Mouse (Mus musculus) megakaryocyte progenitor cell, adult 5-6 weeks (primary cell): ENCODE data around the gene Fam89b. TPM values are rescaled to one million over a fixed set of nuclear protein-coding genes. Genes with fewer than 3 reads are reported as not detected.

Experiments used
- ATAC-seq: replicated peaks from 2 replicates; pipeline ENCODE4 v1.8.0; 2016; ENCODE audit warnings: mild to moderate bottlenecking, moderate TSS enrichment, inconsistent platforms; ENCODE audit not compliant: poor library complexity
- total RNA-seq, 2 experiments: library from RNA; stranded (forward) in 1 of 2; stranded (reverse) in 1 of 2; fragments of 157-497, 149-512 nt in 1 of 2; fragments of 200-1000 nt in 1 of 2; gene quantifications; 2 replicates each; pipeline versions ENCODE4 v1.2.3 to v1.2.4; 2015 to 2017

Gene Fam89b
- total RNA-seq, 2 experiments from 2014 or later = 22.9 to 40.5 TPM

DNA sequence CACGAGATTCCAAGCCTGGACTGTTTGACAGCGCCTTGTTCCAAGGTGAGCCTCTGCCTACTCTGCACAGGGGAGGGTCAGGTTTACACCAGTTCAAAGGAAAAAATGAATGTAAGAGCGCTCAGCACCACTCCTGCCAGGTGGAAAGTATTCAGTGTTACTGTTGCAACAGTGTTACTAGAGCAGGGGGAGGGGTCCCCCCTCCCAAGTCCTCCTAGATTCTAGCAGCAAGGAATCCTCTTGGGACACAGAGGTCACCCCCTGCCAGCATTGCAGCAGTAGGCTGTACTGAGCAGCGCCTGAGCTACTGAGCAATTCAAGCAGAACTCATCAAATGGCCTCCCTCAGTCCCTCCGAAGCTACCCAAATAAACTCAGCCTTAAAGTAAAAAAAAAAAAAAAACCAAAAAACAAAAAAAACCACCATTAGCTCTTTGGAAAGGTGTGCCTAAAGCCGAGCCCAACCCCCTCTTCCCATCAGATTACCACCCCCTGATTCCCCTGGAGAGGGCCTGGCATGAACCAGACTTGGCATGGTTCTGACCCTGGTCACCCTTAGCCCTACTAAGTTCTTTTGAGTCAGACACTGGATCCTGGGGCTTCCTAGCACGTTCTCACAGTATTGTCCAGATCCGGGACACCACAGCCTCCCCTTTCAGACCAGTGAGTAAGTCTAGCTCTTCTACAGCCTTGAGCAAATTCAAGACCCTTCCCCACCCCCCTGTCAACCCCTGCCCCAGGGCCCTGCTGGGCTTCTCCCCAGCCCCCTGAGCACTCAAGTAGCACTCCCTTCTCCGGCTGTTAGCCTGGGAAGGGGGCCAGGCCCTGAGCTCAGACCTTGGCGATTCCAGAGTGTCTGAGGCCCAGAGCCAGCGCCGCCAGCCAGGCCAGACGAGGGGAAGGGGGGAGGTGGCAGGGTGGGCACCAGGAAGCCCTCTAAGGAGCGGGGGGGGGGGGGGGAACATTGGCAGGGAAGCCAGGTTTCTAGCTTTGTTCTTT is 11.2 kb upstream of the Fam89b start, which contains the start of gene Ltbp3:
TSS of gene Ltbp3 (plus strand) at position 585 of the 998 bp plus-strand sequence.
- no peak for ATAC-seq

DNA sequence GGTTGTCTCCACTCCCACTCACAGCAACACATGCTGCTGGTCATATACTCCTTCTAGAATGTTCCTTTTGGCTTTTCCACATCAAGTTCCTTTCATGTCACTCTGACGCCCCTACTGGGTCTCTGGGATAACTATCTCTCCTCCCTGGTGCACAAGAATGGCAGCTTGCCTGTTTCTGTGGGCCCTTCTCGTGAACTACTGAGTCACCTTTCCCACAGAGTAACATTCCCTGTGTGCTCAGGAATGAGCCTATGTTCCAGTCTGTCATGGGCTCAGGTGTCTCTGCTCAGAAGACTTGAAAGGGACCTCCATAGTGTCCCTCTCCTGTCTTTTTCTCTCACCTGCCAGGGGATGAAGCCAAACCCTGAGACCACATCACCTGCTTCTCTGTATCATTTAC is 10.0 kb upstream of the Fam89b start:
- ATAC-seq = no peak

DNA sequence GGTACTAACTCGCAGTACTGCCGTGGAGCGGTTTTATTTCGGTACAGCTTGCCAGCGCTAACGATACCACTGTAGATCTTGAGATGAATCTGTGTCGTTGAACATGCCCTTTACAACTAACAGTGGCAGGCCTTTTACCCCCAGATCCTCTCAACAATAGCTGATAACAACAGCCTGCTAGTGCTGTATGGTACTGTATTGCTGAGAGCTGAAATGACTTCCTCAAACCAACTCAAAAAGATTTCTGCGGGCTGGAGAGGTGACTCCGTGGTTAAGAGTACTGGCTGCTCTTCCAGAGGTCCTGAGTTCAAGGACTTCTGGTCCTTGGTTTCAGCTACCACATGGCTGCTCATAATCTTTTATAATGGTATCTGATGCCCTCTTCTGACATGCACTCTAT is 4.9 kb upstream of the Fam89b start:
- ATAC-seq = no peak

DNA sequence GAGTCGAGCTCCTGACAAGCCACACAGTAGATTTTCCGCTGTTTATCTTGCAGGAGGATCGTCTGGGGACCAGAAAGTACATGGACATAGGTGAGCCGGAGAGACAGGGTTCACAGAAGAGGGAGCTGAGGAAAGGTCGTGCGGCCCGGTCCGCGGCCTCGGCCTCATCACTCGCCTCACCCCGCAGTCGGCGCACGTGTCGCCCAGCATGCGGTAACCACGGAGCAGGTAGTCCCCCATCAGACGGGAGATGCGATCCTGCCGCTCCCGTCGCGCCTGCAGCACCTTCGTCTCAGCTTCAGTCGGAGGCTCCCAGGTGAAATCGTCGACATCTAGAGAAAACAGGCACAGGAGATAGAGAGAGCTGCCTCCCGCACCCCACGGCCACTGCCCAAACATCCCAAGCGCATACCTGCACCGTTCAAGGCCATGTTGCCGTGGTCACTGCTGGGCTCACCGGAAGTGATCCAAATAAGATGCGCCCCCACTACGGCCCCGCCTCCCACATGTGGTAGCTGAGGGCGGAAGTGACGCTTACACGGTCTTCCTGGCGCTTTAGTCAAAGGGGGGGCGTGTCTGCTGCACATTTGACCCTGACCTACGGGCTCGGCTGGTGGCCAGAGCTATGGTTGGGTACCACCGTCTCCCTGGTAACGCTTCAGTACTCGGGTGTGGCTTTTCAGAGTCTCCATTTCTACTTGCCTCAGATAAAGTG is 2.0 kb upstream of the Fam89b start:
- peak; percentile 75 for ATAC-seq

DNA sequence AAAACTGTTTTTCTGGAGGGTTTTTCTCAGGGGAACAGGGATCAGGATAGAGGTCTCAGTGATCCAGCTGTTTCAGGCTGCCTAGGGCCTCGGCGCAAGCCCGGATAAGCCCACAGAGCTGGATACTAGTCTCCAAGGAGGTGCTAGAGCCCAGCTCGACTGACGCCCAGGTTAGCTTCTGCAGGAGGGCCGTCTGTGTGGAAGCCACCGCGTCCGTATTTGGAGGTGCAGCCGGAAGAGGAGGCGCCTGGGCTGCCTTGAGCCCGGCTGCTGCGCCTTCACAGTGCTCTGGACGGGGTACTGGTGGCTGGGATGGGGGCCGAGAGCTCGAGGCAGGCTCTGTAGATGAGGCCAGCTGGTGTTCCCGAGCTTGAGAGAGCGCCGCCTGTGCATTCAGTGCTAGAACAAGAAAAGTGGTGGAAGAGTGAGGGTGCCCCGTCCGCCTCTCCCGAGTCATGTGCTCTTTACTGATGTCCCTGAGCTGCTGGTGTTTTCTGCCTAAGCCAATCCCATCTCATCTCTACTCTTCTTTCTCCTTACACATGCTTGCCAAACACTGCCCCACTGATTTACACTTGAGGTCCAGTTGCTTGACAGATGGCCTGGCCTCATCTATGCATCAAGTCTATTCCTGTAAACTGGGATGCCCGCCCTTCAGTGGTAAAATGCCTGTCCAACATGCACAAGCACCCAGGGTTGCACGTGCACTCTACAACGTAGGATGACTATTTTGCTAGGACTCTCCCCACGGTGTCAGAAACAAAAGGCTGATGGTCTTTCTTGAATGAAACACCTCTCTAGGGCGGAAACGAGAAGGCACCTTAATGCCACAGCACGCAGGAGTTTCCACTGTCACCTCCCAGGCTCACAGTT is 1.1 kb upstream of the Fam89b start:
- ATAC-seq = no peak

DNA sequence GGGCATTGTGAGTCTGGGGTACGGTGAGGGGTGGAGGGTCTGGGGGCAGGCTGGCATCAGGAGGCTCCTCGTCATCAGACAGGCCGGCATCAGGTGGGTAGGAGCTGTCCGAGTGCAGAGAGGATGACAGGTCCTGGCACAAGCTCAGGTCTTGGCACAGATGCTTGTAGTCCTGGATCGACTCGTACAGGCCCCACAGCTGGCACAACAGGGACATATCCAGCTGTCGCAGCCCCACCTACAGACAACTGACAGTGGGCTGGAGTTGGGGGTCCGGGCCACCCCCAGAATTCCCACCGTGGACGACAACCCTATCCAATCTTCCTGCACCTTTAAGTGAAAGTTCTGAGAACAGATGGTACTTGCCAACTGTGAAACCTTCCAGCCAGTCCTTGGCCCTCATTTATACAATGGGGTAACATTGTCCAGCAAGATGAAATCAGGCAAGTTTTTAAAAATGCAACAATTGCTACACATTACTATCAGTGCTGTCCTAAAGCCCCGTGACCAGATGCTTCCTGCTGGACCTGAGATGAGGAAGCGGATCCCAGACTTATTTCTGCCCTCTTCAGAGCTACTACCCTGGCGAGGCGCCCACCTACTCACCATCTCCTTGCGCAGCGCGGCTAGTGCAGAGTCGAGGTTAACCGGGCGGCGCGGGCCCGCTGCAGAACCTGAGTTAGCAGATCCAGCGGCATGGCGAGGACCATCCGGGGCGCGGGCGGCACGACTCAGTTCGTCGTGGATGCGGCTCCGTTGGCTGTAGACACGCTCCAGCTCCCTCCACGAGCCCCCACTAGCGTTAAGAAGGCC is 616 bp downstream of the Fam89b start:
- no peak for ATAC-seq

DNA sequence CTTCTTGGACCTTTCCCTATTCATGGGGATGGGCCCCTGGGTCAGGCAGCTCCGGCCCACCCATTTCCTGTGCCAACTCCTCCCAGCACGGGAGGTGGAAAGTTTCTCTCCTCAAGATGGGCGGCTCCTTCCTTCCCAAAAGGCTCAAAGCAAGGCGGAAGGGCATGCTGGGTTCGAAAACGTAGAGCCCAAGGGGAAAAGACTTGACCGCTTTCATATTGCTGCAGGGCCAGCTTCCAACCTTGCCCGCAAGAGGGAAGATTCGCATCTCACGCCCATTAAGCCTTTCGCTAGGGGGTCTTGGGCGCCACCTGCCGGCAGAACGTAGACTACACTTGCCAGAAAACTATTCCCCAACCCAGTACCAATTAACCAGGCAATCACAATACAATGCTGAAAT is 1.8 kb downstream of the Fam89b start:
- peak; percentile 27 for ATAC-seq

DNA sequence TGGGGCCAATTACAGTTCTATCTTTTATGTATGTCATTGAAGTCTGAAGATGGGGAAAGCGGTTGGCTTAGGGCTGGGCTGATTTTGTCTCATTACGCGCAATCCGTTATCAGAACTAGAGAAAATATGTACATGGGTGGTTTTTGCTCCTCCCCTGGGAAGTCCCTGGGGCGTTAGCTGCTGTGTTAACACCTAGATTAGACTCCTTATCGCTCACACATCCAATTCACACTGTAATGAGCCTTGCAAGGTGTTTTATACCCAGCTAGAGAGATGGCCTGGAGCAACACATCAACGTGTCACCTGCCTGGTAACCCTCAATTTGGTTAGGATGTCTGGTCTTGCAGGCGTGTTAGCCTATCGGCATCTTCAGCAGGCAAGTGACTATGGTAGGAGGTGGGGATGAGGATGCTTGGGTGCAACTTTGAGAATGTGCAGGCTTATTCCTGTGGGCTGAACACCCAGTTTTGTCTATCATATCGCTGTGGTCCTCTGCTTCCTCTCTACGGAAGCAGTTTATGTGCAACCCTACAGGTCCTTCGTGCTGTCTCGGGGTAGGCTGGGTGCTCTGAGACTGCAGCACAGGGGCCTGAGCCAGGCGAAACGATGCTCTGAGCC is 2.4 kb downstream of the Fam89b start:
- peak; percentile 12 for ATAC-seq

DNA sequence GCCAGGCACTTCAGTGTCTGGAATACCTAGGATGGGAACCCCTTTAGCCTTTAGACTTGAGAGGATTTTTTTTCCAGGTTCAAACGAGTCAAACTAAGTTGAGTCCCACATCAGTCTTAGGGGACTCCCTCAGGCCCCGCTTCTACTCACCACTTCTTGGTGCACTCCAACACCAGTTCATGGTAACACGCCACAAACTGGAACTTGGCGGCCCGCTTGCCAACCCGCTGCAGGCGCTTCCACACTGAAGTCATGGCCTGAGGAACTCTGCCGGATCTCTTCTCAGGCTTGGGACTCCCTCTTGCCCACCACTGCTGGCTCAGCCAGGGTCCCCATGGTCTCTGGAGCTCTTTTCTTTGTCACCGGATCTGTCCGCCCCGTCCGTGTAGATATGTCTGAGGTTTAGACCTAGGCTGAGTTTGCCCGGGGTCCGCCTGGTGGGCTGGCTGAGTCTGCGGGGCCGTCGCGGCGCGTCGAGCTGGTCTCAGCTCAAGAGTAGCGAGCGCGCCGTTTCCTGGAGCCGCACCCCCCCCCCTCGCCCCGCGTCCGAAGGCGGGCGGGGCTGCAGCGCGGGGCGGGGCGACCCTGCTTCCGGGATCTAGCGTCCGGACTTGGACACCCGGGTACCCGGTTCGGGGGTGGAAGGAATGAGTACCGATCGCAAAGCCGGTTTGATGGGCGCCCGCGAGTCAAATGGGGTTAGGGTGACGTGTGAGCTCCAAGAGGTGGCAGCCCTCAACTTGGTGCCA is 3.5 kb downstream of the Fam89b start, which contains the start of gene Ehbp1l1:
TSS of gene Ehbp1l1 (minus strand) at position 551 of the 749 bp plus-strand sequence.
- ATAC-seq = peak; percentile 11; the same call in 1 of the 2 replicates

DNA sequence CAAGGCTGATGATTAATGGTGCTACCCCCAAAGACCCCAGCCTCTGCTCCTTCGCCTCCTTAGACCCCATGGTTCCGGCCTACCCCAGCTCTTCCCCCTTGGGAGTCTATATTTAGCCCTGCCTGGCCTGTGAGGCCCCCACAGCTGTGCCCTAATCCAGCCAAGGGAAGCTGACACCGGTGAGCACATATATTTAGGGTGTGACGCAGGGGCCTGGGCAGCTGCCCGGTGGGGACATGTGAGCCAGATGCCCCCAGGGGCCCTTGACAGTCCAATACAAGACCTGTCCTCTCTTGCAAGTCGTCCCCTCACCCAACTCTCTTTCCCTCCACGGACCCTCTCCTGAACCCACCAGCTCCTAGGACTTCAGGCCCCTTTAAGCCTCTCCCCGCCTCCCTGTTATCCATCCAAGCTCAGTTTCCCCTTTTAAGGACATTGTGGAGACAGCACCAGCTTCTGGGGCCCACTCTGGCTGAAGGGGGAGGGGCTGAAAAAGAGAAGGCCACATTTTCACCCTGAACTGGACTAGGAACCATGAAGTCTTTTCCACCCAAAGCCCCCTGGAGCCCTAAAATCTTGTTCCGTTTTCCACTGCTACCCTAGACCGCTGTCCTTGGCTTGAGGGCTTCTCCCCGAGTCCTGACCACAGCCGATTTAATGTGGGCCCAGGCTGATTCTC is 4.3 kb downstream of the Fam89b start:
- ATAC-seq = no peak

DNA sequence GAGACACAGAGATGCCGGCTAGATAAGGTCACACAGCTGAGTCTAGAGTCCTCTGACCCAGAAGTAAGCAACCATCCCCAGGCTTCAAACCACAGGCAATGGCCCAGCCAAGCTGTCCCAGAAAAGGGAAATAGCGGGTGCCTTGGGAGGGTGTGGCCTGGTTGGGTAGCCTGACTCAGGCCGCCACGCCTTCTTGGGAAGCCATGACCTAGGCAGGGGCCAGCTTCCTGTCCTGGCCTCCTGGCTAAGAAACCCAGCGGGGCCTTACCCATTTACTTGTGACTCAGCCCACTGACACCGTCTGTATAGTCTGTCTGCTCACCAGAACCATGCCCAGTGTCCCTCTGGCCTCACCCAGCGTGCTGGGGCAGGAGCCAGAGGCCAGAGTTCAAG is 4.9 kb downstream of the Fam89b start:
- ATAC-seq = peak; percentile 51

DNA sequence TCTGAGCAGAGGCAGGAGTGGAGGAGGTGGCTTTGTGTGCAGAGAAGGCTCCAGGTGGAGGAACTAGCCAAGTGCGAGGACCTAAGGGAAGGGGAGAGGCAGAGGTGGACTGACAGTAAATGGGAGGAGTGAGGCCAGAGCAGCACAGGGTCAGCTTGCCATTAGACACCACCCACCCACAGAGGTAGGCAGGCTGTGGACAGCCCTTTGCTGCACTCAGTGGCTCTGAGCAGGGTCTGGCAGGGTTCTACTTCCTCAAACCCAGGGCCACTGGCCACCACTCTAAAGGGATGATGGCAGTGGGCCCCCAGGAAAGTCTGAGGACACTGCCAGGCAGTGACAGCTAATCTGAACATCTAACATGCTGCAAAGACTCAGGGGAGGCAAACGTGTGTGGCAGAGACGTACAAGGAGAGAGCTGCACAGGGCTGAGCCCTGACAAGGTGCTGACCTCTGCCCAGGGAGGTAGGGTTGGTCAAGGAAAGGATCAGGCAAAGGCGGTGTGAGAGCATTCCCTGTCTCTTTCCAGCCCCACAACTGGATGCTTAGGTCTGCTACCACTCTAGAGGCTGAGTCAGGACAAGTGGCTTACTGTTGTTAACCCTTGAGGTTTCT is 5.4 kb downstream of the Fam89b start:
- no peak for ATAC-seq

DNA sequence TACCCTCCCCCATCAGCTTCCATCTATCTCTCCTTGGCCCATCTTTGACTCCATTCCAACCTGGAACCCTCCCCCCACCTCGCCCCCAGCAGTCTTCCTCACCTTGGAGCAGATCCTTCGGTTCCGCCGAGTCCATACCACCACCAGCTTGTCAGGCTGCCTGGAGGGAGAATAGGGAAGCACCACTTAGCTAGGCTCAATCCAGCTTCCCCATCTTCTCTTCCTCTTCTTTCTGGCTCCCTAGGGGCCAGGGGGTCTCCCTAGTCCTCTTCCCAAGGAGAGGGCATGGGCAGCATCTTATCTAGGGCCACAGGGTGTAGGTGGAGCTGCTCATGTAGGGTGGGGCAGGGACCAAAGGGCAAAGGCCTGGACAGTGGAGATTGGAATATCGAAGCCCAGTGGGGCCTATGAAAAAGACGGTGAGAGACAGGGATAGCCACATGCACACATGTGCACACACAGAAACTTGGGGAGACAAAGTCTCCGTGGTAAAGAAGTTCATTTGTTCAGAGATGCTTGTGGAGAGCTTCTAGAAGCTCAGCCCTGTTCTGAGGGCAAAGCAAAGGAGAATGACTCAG is 6.5 kb downstream of the Fam89b start:
- ATAC-seq = no peak

DNA sequence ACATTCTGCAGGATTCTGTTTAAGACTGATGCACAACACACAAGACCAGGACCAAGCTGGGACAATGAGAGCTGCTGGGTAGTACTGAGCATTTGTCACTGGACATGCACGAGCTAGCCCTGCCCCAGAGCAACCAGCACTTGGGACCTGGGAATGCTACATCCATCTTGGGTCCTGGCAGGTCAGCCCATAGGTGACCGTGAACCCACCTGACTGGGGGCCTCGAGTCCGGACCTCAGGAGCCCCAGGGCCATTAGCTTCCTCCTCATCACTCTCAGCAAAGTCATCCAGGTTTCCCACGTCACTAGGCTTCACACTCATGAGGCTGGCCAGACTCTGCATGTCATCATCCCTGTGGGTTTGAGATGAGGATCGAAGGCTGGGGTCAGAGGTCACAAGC is 8.2 kb downstream of the Fam89b start:
- ATAC-seq = no peak

DNA sequence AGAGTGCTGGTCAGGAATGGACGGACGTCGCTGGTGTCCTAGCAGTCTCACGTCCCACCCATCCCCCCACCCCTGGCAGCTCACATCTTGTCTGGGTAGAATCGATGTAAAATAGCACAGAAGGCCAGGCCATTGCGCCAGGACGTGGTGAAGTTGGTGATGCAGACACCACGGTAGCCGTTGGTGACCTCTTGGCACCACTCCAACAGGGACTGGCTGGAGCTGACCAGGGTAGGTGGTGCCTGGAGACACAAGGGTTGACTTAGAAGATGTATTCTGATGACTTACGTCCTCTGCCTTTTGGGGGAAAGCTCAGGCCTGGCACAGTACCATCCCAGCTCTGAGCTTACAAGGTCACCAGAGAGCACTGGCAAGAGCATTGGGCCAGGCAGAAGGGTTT is 12.5 kb downstream of the Fam89b start:
- ATAC-seq = no peak

DNA sequence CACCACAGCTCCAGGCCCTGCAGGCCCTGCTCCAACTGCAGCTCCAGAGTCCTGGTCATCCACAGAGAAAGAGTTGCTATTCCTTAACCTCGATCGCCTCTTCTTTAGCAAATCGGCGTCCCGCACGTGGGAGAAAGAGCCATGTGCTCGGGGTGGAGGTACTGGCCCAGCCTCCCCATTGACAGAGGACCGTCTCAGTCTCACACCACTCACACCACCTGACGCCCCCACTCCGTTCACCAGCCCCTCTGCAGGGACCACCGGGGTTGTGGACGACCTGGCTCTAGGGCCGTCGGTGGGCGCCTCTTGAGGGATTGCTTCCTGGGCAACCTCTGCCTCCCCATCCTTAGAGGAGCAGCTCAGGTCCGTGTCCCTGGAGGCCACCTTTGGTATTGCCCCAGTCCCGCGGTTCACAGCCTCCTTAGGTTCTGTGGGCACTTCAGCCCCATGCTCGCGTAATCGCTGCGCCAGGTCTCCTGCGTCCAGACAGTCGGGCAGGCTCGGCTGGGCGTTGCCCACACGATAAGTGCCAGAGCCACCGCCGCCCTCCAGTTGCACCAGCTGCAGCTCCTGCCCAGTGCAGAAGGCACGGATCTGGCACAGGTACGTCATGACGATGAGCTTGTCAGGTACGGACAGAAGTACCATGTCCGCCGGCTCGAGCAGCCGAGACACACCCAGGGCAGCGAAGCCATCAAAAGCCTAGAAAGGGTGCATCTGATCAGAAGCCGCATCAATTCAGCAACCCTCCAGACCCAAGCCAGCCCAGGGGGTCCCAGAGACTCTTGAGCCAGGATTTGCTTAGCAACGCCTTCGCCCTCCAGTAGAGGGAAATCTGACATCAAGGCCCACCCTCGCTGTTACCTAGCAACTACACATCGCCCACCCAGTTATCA is 13.4 kb downstream of the Fam89b start:
- peak; percentile 49 for ATAC-seq
